Mouse (Mus musculus) layer of hippocampus, adult 11-12 months (tissue): Measurements from ENCODE around the gene C3.

Experiments
- DNase-seq: peaks from one replicate; pipeline ENCODE4 v3.0.0; 2022; ENCODE audit warnings: low spot score

C3 gene

DNA sequence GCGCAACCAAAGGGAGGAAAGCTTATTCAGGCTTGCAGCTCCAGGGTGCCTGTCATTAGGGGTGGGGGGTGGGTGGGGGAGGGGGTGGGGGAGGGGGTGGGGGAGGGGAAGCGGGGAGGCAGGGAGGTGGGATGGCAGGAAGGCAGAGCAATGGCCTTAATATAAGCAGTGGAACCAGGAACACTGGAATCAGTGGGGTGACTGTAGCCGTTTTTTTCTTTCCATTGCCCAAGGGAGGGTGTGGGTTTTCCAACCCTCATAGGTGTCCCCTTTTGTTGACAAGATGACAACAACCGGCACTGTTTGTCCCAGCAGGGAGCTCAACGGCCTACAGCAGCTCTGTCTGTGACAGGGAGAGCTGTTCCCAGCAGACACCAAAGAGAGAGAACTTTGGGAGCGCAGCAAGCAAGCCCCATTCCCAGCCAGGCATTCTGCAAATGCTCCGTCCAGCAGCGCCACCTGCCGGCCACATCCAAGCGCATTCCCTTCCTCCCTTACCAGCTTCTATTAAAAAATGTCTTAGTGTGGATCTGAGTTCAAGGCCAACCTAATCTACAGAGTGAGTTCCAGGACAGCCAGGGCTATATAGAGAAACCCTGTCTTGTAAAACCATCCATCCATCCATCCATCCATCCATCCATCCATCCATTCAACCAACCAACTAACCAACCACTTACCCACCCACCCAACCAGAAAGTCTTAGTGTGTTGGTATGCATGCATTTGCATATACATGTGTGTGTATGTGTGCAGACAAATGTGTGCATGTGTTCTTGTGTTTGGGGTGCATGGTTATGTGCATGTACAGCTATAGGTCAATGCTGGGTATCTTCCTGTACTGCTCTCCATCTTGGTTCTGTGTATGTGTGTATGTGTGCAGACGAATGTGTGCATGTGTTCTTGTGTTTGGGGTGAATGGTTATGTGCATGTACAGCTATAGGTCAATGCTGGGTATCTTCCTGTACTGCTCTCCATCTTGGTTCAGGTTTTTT is 60.8 kb downstream of the C3 start:
- DNase-seq, result peak; percentile 88
